Mouse (Mus musculus) intestine, embryonic 14.5 days (tissue): ENCODE data around the gene Srgap1. TPM values are rescaled to one million over a fixed set of nuclear protein-coding genes. Genes with fewer than 3 reads are reported as not detected.
A peak's percentile ranks its signal among the peaks of the same experiment; 100 is the strongest.
"Not testable (repeated sequence)": the region's sequence is repeated elsewhere in the genome, so short reads cannot be mapped to it uniquely, and the experiment has no call there.

Experiments used
- ATAC-seq: fragments of 200-750 bp; cut with Nextera tagmentation; replicated peaks from 2 replicates; pipeline ENCODE4 v1.8.0; 2017; ENCODE audit warnings: low read depth, moderate number of reproducible peaks, moderate TSS enrichment, moderate library complexity; ENCODE audit not compliant: low FRiP score, low TSS enrichment
- DNase-seq: peaks from one replicate; pipeline ENCODE4 v3.0.0-alpha.2; 2018; ENCODE audit warnings: low spot score
- H3K27ac ChIP-seq: fragments of 300-500 bp; sonication (generic); 2 replicates; pipeline ENCODE4 v1.5.1; 2014; ENCODE audit warnings: low read depth, mild to moderate bottlenecking, control low read depth
- H3K27me3 ChIP-seq: fragments of 300-500 bp; sonication (generic); replicated peaks from 2 replicates; pipeline ENCODE4 v1.6.1; 2014; ENCODE audit warnings: low read length, control low read depth; ENCODE audit not compliant: control insufficient read depth, insufficient read depth
- H3K36me3 ChIP-seq: fragments of 300-500 bp; sonication (generic); 2 replicates; pipeline ENCODE4 v1.6.1; 2014; ENCODE audit warnings: low read length, control low read depth; ENCODE audit not compliant: control insufficient read depth, insufficient read depth
- H3K4me1 ChIP-seq: fragments of 300-500 bp; sonication (generic); replicated peaks from 2 replicates; pipeline ENCODE4 v1.6.1; 2014; ENCODE audit warnings: low read length, control low read depth, mixed read lengths; ENCODE audit not compliant: control insufficient read depth, insufficient read depth
- H3K4me2 ChIP-seq: fragments of 300-500 bp; sonication (generic); 2 replicates; pipeline ENCODE4 v1.6.1; 2014; ENCODE audit warnings: low read length
- H3K4me3 ChIP-seq: fragments of 300-500 bp; sonication (generic); 2 replicates; pipeline ENCODE4 v1.5.1; 2014; ENCODE audit warnings: low read depth, low read length, control low read depth, mixed read lengths
- H3K9ac ChIP-seq: fragments of 300-500 bp; sonication (generic); 2 replicates; pipeline ENCODE4 v1.6.1; 2014; ENCODE audit warnings: mild to moderate bottlenecking, low read length
- H3K9me3 ChIP-seq: fragments of 300-500 bp; sonication (generic); 2 replicates; pipeline ENCODE4 v1.6.1; 2016; ENCODE audit warnings: low read length, control low read depth; ENCODE audit not compliant: control insufficient read depth
- WGBS: fragments of 180-500 bp; shearing (Covaris S2); extraction: QIAGEN DNeasy Blood & Tissue Kit; methylation state at CpG from one replicate; pipeline ENCODE4 v1.1.7; 2014; 5-methylcytosine and 5-hydroxymethylcytosine counted together
- polyA plus RNA-seq: library from polyadenylated mRNA; unstranded; fragments of >200 nt; fragmentation: Nextera tagmentation; extraction: Ambion mirVana; gene quantifications from 2 replicates; pipeline ENCODE4 v1.2.1, GENCODE M21; 2014

Srgap1 gene
- polyA plus RNA-seq, 1 experiment from 2014 or later = 8.7 TPM

GRCm38 (mm10) chr10:121781159-121781558 lies 266.0 kb downstream of the Srgap1 start:
- no peak for ATAC-seq
- Histone ChIP-seq H3K4me3 (no peak overlapping the region), H3K27ac (no peak overlapping the region), H3K9ac (no peak overlapping the region), H3K27me3 (no peaks in the 10 kb centered on the region), H3K9me3 (0 out of 2 replicates have a peak, but pooled peaks cover 7% of the 10 kb centered on the region), H3K4me1 (no peaks in the 10 kb centered on the region), H3K36me3 (peaks cover 23% of the 10 kb centered on the region), H3K4me2 (peak overlapping the region; percentile 15; the same call in 1 of the 2 replicates)
- 53% methylated on average over 14 of the region's 14 CpGs for WGBS
- DNase-seq = no peak

GRCm38 (mm10) chr10:121775990-121776389 lies 271.1 kb downstream of the Srgap1 start:
- DNase-seq = no peak
- no peak overlapping the region for H3K27ac ChIP-seq
- ATAC-seq = no peak
- WGBS = 60% methylated on average over 3 of the region's 3 CpGs
- no peaks in the 10 kb centered on the region for H3K27me3 ChIP-seq
- no peaks in the 10 kb centered on the region for H3K36me3 ChIP-seq
- H3K4me1 ChIP-seq = no peaks in the 10 kb centered on the region
- H3K9me3 ChIP-seq = no peaks in the 10 kb centered on the region
- no peak overlapping the region for H3K4me2 ChIP-seq
- no peak overlapping the region for H3K4me3 ChIP-seq
- no peak overlapping the region for H3K9ac ChIP-seq

DNA sequence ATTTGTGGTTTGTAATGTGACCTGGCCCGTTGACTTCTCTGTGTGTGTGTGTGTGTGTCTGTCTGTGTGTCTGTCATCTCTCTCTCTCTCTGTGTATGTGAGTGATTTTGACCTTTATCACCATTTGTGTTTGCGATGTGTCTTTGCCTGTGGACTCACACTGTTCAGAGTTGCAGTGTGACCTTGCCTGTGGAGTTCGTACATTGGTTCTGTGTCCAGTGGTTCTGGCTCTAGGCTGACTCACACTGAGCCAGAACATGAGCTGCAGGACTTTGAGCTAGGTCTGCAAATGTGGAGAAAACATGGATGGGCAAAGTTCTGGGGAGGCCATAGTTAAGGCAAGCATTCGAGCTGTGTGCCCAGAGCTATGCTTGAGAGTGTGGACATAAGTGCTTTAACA lies 273.3 kb downstream of the Srgap1 start:
- H3K36me3 ChIP-seq = no peaks in the 10 kb centered on the region
- H3K4me3 ChIP-seq = no peak overlapping the region
- no peak for DNase-seq
- no peaks in the 10 kb centered on the region for H3K4me1 ChIP-seq
- H3K4me2 ChIP-seq = no peak overlapping the region
- H3K9me3 ChIP-seq = no peaks in the 10 kb centered on the region
- WGBS = 74% methylated on average over 4 of the region's 4 CpGs
- no peak overlapping the region for H3K27ac ChIP-seq
- no peak overlapping the region for H3K9ac ChIP-seq
- H3K27me3 ChIP-seq = no peaks in the 10 kb centered on the region
- no peak for ATAC-seq

- Histone ChIP-seq H3K4me2 (peak overlapping the region; percentile 16), H3K4me3 (no peak overlapping the region), H3K9me3 (no peaks in the 10 kb centered on the region), H3K9ac (no peak overlapping the region), H3K27me3 (no peaks in the 10 kb centered on the region), H3K36me3 (no peaks in the 10 kb centered on the region), H3K4me1 (no peaks in the 10 kb centered on the region), H3K27ac (no peak overlapping the region)
- 46% methylated on average over 19 of the region's 20 CpGs for WGBS
- ATAC-seq (0 out of 2 replicates have a peak, but pooled peaks have one; percentile 19), DNase-seq (no peak)
Observed at GRCm38 (mm10) chr10:121770624-121771577, 276.2 kb downstream of the Srgap1 start.

GRCm38 (mm10) chr10:121769711-121770110 lies 277.4 kb downstream of the Srgap1 start:
- H3K4me3 ChIP-seq = no peak overlapping the region
- H3K9me3 ChIP-seq = no peaks in the 10 kb centered on the region
- no peaks in the 10 kb centered on the region for H3K36me3 ChIP-seq
- ATAC-seq (no peak), DNase-seq (no peak)
- 89% methylated on average over 5 of the region's 5 CpGs for WGBS
- no peak overlapping the region for H3K27ac ChIP-seq
- no peak overlapping the region for H3K4me2 ChIP-seq
- no peaks in the 10 kb centered on the region for H3K27me3 ChIP-seq
- H3K4me1 ChIP-seq = no peaks in the 10 kb centered on the region
- H3K9ac ChIP-seq = no peak overlapping the region

GRCm38 (mm10) chr10:121767295-121767694 lies 279.8 kb downstream of the Srgap1 start:
- not testable (repeated sequence) for ATAC-seq

GRCm38 (mm10) chr10:121765174-121766057 lies 281.7 kb downstream of the Srgap1 start:
- Histone ChIP-seq H3K4me1 (no peaks in the 10 kb centered on the region), H3K9me3 (no peaks in the 10 kb centered on the region), H3K9ac (no peak overlapping the region), H3K4me3 (no peak overlapping the region), H3K4me2 (no peak overlapping the region), H3K27me3 (no peaks in the 10 kb centered on the region), H3K36me3 (no peaks in the 10 kb centered on the region), H3K27ac (no peak overlapping the region)
- ATAC-seq (no peak), DNase-seq (no peak)
- 71% methylated on average over 10 of the region's 10 CpGs for WGBS

More at GRCm38 (mm10) chr10:121767295-121767694, 279.8 kb downstream of the Srgap1 start:
- not testable (repeated sequence) for H3K9ac ChIP-seq, H3K9me3 ChIP-seq, H3K4me2 ChIP-seq, H3K27me3 ChIP-seq, H3K4me3 ChIP-seq, H3K4me1 ChIP-seq, DNase-seq, H3K27ac ChIP-seq, H3K36me3 ChIP-seq
- 73% methylated on average over 3 of the region's 3 CpGs for WGBS

- H3K9me3 ChIP-seq = no peaks in the 10 kb centered on the region
- H3K4me3 ChIP-seq = no peak overlapping the region
- no peak for ATAC-seq
- no peaks in the 10 kb centered on the region for H3K36me3 ChIP-seq
- no peak overlapping the region for H3K27ac ChIP-seq
- H3K4me2 ChIP-seq = no peak overlapping the region
- WGBS = 83% methylated on average over 13 of the region's 13 CpGs
- H3K4me1 ChIP-seq = no peaks in the 10 kb centered on the region
- H3K27me3 ChIP-seq = no peaks in the 10 kb centered on the region
- H3K9ac ChIP-seq = no peak overlapping the region
- no peak for DNase-seq
Observed at GRCm38 (mm10) chr10:121764469-121765173, 282.5 kb downstream of the Srgap1 start.
